Mouse (Mus musculus) frontal cortex, postnatal 36 days (tissue): ENCODE results near the gene Rere.

Experiments
- DNase-seq, 2 experiments: peaks; one replicate each; pipeline ENCODE4 v3.0.0; 2022; ENCODE audit warnings: low spot score in 2 of 2

Gene Rere

GRCm38 (mm10) chr4:150656504-150656903 is 375.1 kb downstream of the Rere start:
- no peak for DNase-seq

GRCm38 (mm10) chr4:150659926-150660610 is 378.6 kb downstream of the Rere start:
- DNase-seq: no peak

- DNase-seq: no peak
These were observed 380.4 kb downstream of the Rere start for GRCm38 (mm10) chr4:150661886-150662285.

- DNase-seq: no peak
These were observed 381.7 kb downstream of the Rere start for GRCm38 (mm10) chr4:150663192-150663591.

- no peak for DNase-seq
These were observed 383.3 kb downstream of the Rere start for GRCm38 (mm10) chr4:150664726-150665125.

GRCm38 (mm10) chr4:150665806-150666205 is 384.4 kb downstream of the Rere start:
- DNase-seq: no peak
